Mouse (Mus musculus) hindbrain, embryonic 15.5 days (tissue): Measurements from ENCODE around the gene Piwil4. TPM values are rescaled to one million over a fixed set of nuclear protein-coding genes. Genes with fewer than 3 reads are reported as not detected.

Experiments used
- ATAC-seq: fragments of 200-750 bp; cut with Nextera tagmentation; 2 replicates; pipeline ENCODE4 v1.8.0; 2017; ENCODE audit warnings: low read depth, moderate number of reproducible peaks, moderate TSS enrichment; ENCODE audit not compliant: low FRiP score
- H3K27ac ChIP-seq: fragments of 300-500 bp; sonication (generic); replicated peaks from 2 replicates; pipeline ENCODE4 v1.5.1; 2015; ENCODE audit warnings: mild to moderate bottlenecking, inconsistent platforms
- H3K27me3 ChIP-seq: fragments of 300-500 bp; sonication (generic); 2 replicates; pipeline ENCODE4 v1.6.1; 2015; ENCODE audit warnings: control low read depth, inconsistent platforms
- H3K36me3 ChIP-seq: fragments of 300-500 bp; sonication (generic); 2 replicates; pipeline ENCODE4 v1.6.1; 2015; ENCODE audit warnings: control low read depth, inconsistent platforms
- H3K4me1 ChIP-seq: fragments of 300-500 bp; sonication (generic); replicated peaks from 2 replicates; pipeline ENCODE4 v1.6.1; 2015; ENCODE audit warnings: control low read depth, inconsistent platforms
- H3K4me2 ChIP-seq: fragments of 300-500 bp; sonication (generic); 2 replicates; pipeline ENCODE4 v1.6.1; 2015; ENCODE audit warnings: moderate library complexity, mild to moderate bottlenecking, inconsistent platforms
- H3K4me3 ChIP-seq: fragments of 300-500 bp; sonication (generic); 2 replicates; pipeline ENCODE4 v1.5.1; 2015; ENCODE audit warnings: mild to moderate bottlenecking, inconsistent platforms
- H3K9ac ChIP-seq: fragments of 300-500 bp; sonication (generic); 2 replicates; pipeline ENCODE4 v1.6.1; 2015; ENCODE audit warnings: inconsistent platforms
- H3K9me3 ChIP-seq: fragments of 300-500 bp; sonication (generic); 2 replicates; pipeline ENCODE4 v1.6.1; 2016; ENCODE audit warnings: control low read depth, inconsistent platforms
- WGBS: fragments of 180-500 bp; shearing (Covaris S2); methylation state at CpG from one replicate; pipeline ENCODE4 v1.1.7; 2015; 5-methylcytosine and 5-hydroxymethylcytosine counted together
- polyA plus RNA-seq: library from polyadenylated mRNA; unstranded; fragments of >200 nt; fragmentation: Nextera tagmentation; extraction: Ambion mirVana; gene quantifications from 2 replicates; pipeline ENCODE4 v1.2.1, GENCODE M21; 2015

Gene Piwil4
- polyA plus RNA-seq, 1 experiment from 2014 or later: 0.43 TPM

- no peaks in the 10 kb centered on the region for H3K9me3 ChIP-seq
- peaks cover 17% of the 10 kb centered on the region for H3K4me1 ChIP-seq
- no peak overlapping the region for H3K9ac ChIP-seq
- H3K4me2 ChIP-seq: no peak overlapping the region
- H3K27ac ChIP-seq: no peak overlapping the region
- no peak for ATAC-seq
- H3K36me3 ChIP-seq: no peaks in the 10 kb centered on the region
- H3K27me3 ChIP-seq: peaks cover 13% of the 10 kb centered on the region
- H3K4me3 ChIP-seq: no peak overlapping the region
- 92% methylated on average over 3 of the region's 3 CpGs for WGBS
These were observed 13.9 kb upstream of the Piwil4 start for GRCm38 (mm10) chr9:14754469-14754868.

GRCm38 (mm10) chr9:14753947-14754346 lies 13.4 kb upstream of the Piwil4 start:
- H3K36me3 ChIP-seq: no peaks in the 10 kb centered on the region
- no peak overlapping the region for H3K27ac ChIP-seq
- no peak overlapping the region for H3K4me3 ChIP-seq
- peaks cover 17% of the 10 kb centered on the region for H3K4me1 ChIP-seq
- ATAC-seq: no peak
- H3K4me2 ChIP-seq: no peak overlapping the region
- no peaks in the 10 kb centered on the region for H3K9me3 ChIP-seq
- H3K27me3 ChIP-seq: peaks cover 13% of the 10 kb centered on the region
- no peak overlapping the region for H3K9ac ChIP-seq

DNA sequence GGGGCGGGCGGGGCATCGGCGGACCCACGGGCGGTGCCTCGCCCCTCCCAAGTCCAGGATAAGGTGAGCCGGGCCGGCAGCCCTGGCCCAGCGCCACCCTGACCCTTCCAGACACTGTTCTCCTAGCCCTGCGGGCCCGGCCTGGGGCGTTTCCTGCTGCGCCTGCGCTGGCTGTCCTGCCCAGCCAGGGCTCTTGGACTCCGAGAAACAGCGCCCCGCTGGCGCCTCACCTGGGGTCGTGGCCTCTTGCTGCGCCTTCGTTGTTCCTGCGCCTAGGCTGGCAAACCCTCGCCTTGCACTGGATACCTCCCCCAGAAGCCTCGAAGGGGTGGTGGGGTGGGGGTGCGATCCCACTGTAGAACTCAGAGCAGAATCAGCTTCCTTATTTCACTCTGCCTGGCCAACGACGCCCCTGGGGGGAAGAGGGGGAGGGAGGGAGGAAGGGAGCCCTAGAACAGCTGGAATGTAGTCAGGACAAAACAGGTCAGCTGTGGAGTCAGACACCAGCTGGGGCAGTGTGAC lies 11.5 kb upstream of the Piwil4 start, which contains the start of gene Fut4:
TSS of gene Fut4 (minus strand) at position 393 of the 522 bp plus-strand sequence.
- peak within 1 kb of the TSS; percentile 98 for H3K4me2 ChIP-seq

DNA sequence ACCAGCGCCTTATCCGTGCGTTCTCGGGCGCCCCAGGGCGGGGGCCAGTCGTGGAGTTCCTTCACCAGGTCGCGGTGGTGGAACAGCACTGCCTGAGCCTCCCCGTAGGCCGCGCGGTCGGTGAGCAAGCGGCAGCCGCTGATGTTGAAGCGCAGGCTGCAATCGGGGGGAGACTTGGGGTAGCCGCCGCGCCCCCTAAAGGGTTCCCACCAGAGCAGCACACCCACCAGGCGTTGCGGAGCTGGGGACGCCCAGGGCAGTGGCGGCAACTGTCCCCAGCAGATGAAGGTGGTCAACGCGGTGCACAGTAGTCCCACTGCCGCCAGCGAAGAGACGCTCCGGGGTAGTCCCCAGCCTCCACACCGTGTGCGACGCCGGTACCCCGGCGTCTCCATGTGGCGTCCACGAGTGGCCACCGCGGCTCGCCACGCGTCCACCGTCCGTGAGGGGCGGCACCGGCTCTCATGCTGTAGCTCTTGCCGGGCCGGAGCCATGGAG lies 11.0 kb upstream of the Piwil4 start:
- Histone ChIP-seq H3K36me3 (no peaks in the 10 kb centered on the region), H3K9me3 (no peaks in the 10 kb centered on the region), H3K27ac (no peak overlapping the region), H3K27me3 (peaks cover 13% of the 10 kb centered on the region), H3K4me3 (peak overlapping the region; percentile 58), H3K9ac (peak overlapping the region; percentile 61), H3K4me1 (peaks cover 17% of the 10 kb centered on the region), H3K4me2 (peak overlapping the region; percentile 98)
- WGBS: under 1% methylated on average over 47 of the region's 50 CpGs
- ATAC-seq: peak; percentile 86

More for the DNA sequence above, 11.5 kb upstream of the Piwil4 start, which contains the start of gene Fut4:
- Histone ChIP-seq H3K4me1 (peaks cover 17% of the 10 kb centered on the region), H3K9me3 (no peaks in the 10 kb centered on the region), H3K27me3 (peaks cover 13% of the 10 kb centered on the region), H3K9ac (peak within 1 kb of the TSS; percentile 61), H3K4me3 (peak within 1 kb of the TSS; percentile 58), H3K36me3 (no peaks in the 10 kb centered on the region), H3K27ac (no peak within 1 kb of the TSS)
- peak; percentile 84 for ATAC-seq
- WGBS: 1% methylated on average over 28 of the region's 28 CpGs

- Histone ChIP-seq H3K27me3 (peaks cover 13% of the 10 kb centered on the region), H3K36me3 (no peaks in the 10 kb centered on the region), H3K9ac (peak overlapping the region; percentile 61), H3K4me2 (peak overlapping the region; percentile 98), H3K4me3 (peak overlapping the region; percentile 58), H3K27ac (no peak overlapping the region), H3K4me1 (peaks cover 17% of the 10 kb centered on the region), H3K9me3 (no peaks in the 10 kb centered on the region)
- peak; percentile 54; the same call in 1 of the 2 replicates for ATAC-seq
- WGBS: 56% methylated on average over 42 of the region's 42 CpGs
These were observed 10.5 kb upstream of the Piwil4 start for GRCm38 (mm10) chr9:14750901-14751502.

DNA sequence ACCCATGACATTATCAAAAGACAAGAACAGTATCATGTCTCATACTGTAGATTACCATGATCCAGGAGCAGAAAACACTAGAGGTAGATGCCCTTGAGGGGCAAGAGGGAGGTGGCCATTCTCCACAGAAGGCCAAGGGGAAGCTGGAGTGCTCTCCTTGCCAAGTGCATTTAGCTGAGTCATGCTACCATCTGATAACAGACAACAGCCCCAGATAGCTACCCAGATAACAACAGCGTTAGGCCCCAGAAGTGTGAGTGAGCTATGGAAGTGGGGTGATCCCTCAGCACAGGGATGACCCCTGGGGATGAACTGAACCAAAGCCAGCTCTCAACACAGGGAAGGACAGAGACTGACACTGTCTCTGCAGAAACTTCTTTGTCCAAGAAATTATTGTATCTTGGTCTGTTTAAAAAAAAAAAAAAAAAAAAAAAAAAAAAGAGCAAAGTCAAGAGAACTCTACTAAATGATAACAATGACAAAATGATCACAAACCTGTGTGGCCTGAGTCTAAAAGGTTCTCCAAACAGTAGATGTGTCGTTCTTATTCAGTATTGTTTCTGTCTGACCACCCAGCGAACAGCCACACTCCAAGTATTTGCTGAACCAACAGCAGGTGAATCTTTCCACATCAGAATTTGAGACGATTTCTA lies 909 bp downstream of the Piwil4 start:
- H3K4me1 ChIP-seq: no peaks in the 10 kb centered on the region
- WGBS: 87% methylated on average over 4 of the region's 4 CpGs
- H3K27ac ChIP-seq: no peak overlapping the region

GRCm38 (mm10) chr9:14730941-14731541 lies 9.5 kb downstream of the Piwil4 start:
- no peak overlapping the region for H3K27ac ChIP-seq
- no peaks in the 10 kb centered on the region for H3K27me3 ChIP-seq
- no peak overlapping the region for H3K4me3 ChIP-seq
- H3K4me1 ChIP-seq: peaks cover 7% of the 10 kb centered on the region
- no peak overlapping the region for H3K4me2 ChIP-seq
- no peaks in the 10 kb centered on the region for H3K36me3 ChIP-seq
- peak; percentile 63; the same call in 1 of the 2 replicates for ATAC-seq
- H3K9me3 ChIP-seq: no peaks in the 10 kb centered on the region
- H3K9ac ChIP-seq: no peak overlapping the region
- WGBS: 35% methylated on average over 9 of the region's 9 CpGs

More for the DNA sequence above, 909 bp downstream of the Piwil4 start:
- Histone ChIP-seq H3K4me3 (no peak overlapping the region), H3K4me2 (no peak overlapping the region), H3K9me3 (no peaks in the 10 kb centered on the region), H3K27me3 (no peaks in the 10 kb centered on the region), H3K36me3 (no peaks in the 10 kb centered on the region), H3K9ac (no peak overlapping the region)
- no peak for ATAC-seq

DNA sequence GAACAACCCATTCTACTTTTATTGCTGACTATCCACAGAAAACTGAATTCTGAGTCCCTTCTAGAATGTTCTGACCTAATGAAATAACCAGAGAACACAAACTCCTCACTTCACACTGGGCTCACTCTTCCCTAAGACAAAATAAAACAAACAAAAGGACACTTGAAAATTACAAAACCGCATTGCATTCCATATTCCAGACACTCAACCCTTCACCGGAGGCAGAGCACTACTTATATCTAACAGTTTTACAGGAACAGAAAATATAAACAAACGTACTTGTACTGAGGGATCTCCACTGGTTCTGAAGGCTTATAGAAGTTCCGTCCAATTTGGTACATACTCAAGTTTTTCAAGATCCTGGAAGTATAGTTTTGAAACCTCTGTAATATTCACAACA lies 12.2 kb downstream of the Piwil4 start:
- Histone ChIP-seq H3K4me2 (no peak overlapping the region), H3K27me3 (0 out of 2 replicates have a peak, but pooled peaks cover 2% of the 10 kb centered on the region), H3K9me3 (no peaks in the 10 kb centered on the region), H3K27ac (no peak overlapping the region), H3K4me3 (no peak overlapping the region), H3K4me1 (peaks cover 7% of the 10 kb centered on the region), H3K36me3 (no peaks in the 10 kb centered on the region), H3K9ac (no peak overlapping the region)
- 86% methylated on average over 4 of the region's 4 CpGs for WGBS
- no peak for ATAC-seq

DNA sequence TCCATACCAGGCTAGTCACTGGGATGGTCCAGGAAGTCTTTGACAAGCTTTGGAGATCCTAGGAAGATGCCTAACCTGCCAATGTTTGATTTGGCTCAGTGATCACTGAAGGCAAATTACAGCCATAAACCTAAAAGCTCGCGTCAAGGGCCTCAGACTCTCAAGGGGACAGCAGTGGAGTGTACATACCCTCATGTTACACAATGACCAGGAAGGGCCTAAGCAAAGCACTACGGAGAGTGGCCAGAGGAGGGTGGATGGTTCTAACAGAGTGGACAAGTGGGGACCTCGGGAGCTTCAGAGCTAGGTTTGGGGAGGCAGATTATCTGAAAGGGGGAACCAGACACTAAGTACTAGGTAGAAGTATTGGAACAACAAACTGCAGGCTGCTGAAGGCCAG lies 13.9 kb downstream of the Piwil4 start:
- no peaks in the 10 kb centered on the region for H3K36me3 ChIP-seq
- WGBS: 93% methylated on average over 4 of the region's 4 CpGs
- peaks cover 2% of the 10 kb centered on the region; the same call in 1 of the 2 replicates for H3K27me3 ChIP-seq
- no peak overlapping the region for H3K4me2 ChIP-seq
- no peak for ATAC-seq
- H3K9ac ChIP-seq: no peak overlapping the region
- no peak overlapping the region for H3K27ac ChIP-seq
- no peaks in the 10 kb centered on the region for H3K9me3 ChIP-seq
- H3K4me1 ChIP-seq: peaks cover 7% of the 10 kb centered on the region
- no peak overlapping the region for H3K4me3 ChIP-seq

GRCm38 (mm10) chr9:14726005-14726404 lies 14.5 kb downstream of the Piwil4 start:
- Histone ChIP-seq H3K36me3 (no peaks in the 10 kb centered on the region), H3K9me3 (no peaks in the 10 kb centered on the region), H3K4me2 (no peak overlapping the region), H3K27me3 (peaks cover 2% of the 10 kb centered on the region; the same call in 1 of the 2 replicates), H3K9ac (no peak overlapping the region), H3K4me3 (no peak overlapping the region), H3K4me1 (peaks cover 3% of the 10 kb centered on the region), H3K27ac (no peak overlapping the region)
- no peak for ATAC-seq
- 86% methylated on average over 6 of the region's 6 CpGs for WGBS

DNA sequence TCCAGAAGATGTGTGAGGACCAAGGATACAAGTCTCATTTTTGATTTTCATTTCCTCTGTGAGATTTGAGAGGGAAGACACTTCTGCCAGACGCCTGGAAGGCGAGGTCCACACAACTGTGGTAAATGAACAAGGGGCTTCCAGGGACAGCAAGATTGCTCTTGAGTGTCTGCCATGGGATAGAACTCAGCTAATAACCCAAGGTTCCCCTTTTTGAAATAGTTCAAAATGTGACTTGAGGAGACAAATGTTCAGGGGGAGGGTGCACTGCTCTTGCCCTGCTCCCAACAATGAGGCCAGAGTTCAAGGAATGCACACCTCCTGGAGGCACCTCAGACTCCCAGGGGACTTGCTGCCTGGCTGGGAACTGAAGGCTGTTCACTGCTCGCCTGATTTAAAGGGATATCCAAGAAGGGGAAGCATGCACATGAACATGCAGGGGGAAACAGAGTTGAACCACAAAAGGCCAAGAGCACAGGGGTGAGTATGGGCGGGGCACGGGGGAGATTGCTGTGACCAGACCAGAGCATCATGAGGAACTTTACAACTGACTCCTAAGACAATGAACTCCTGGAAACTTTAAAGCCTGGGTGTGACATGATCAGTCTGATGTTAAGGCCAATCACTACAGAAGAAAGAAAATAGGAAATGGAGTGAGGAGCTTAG lies 15.6 kb downstream of the Piwil4 start:
- Histone ChIP-seq H3K4me1 (no peaks in the 10 kb centered on the region), H3K27me3 (peaks cover 2% of the 10 kb centered on the region; the same call in 1 of the 2 replicates), H3K36me3 (no peaks in the 10 kb centered on the region), H3K4me2 (no peak overlapping the region), H3K27ac (no peak overlapping the region), H3K9me3 (no peaks in the 10 kb centered on the region), H3K4me3 (no peak overlapping the region), H3K9ac (no peak overlapping the region)
- no peak for ATAC-seq
- 78% methylated on average over 5 of the region's 5 CpGs for WGBS
